Mouse (Mus musculus) bone marrow, adult 2 months (tissue): Measurements from ENCODE around the gene Repin1.

Experiments
- CTCF ChIP-seq: fragments of 200-500 bp; IDR thresholded peaks from 2 replicates; pipeline ENCODE4 v1.5.1; 2011; ENCODE audit warnings: low read length, control low read depth; ENCODE audit not compliant: control insufficient read depth, insufficient read depth
- POLR2A ChIP-seq: fragments of 200-500 bp; IDR thresholded peaks from 2 replicates; pipeline ENCODE4 v1.6.1; 2011; ENCODE audit warnings: low read depth, mild to moderate bottlenecking, control low read depth, low read length, borderline replicate concordance; ENCODE audit not compliant: control insufficient read depth

GRCm38 (mm10) chr6:48582037-48582436 is 11.6 kb upstream of the Repin1 start:
- TF ChIP-seq CTCF (0 out of 2 replicates have a peak, but pooled peaks have one; percentile 14), POLR2A (no peak)
